Mouse (Mus musculus) heart, postnatal 25 days (tissue): ENCODE measurements at regions not wholly inside any gene's neighbourhood (a gene's known extent, or its start where the extent isn't known, plus 50 kb on each side); places are given as distances from the start of the nearest gene placed in this dataset.

Experiments used
- DNase-seq: peaks from one replicate; pipeline ENCODE4 v3.0.0; 2022; ENCODE audit warnings: low spot score
- intact Hi-C: fragments of 180-260 bp; cut with DNase I; formaldehyde crosslinking; loops from one replicate; pipeline ENCODE4 v1.15.1; 2025

GRCm38 (mm10) chr1:102628061-102628460 is 2140.3 kb upstream of the Cdh20 start:
- intact Hi-C loops: no loop called here
- DNase-seq: peak; percentile 84

- no peak for DNase-seq
- intact Hi-C loops: no loop called here
These were observed 2123.9 kb upstream of the Cdh20 start for GRCm38 (mm10) chr1:102644379-102644778.

GRCm38 (mm10) chr1:102687367-102688070 is 2080.8 kb upstream of the Cdh20 start:
- intact Hi-C loops: no loop called here
- no peak for DNase-seq

GRCm38 (mm10) chr1:102716459-102716858 is 2051.9 kb upstream of the Cdh20 start:
- intact Hi-C loops: no loop called here
- DNase-seq: no peak

- DNase-seq: no peak
- intact Hi-C loops: no loop called here
These were observed 2034.3 kb upstream of the Cdh20 start for GRCm38 (mm10) chr1:102733991-102734390.

GRCm38 (mm10) chr1:102735392-102735791 is 2032.9 kb upstream of the Cdh20 start:
- DNase-seq: no peak
- intact Hi-C loops: no loop called here

GRCm38 (mm10) chr1:102757941-102758340 is 2010.4 kb upstream of the Cdh20 start:
- intact Hi-C loops: no loop called here

More at GRCm38 (mm10) chr1:102757941-102758340, 2010.4 kb upstream of the Cdh20 start:
- DNase-seq: no peak
